ENCODE assay signal across 12 mouse cellular contexts in the genomic region with DNA sequence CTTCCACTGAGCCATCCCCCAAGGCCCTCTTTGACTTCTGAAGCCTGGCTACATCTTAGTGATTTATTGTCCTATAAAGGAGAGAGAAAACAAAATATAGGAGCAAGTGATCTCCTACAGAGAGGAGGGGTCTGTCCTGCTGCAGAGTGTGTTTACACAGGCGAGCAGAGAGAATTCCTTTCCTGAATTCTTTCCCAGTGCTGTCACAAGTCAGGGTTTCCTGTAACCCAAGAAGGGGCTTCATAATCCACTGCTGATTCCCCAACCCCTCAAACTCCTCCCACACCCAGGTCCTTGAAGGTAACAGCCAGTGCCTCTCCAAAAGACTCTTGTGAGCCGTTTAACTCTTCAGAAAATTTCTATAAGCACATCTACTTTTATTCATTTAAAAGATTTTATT.
A peak's percentile ranks its signal among the peaks of the same experiment; 100 is the strongest.
DNase-seq lines count a peak whose midpoint lies in the region; ATAC-seq and TF ChIP-seq lines count a peak whose summit lies in the region.
"Had no signal": no experiment of that assay in that cellular context is flagged by ENCODE, and none has a peak within 500 bp of the region (broad histone marks: within the 10 kb centered on the region; RNA-seq: fewer than 3 reads in every experiment).

No protein-coding gene starts in this region.

- H3K4me1 ChIP-seq in heart, postnatal 0 days (ENCODE audit: control insufficient read depth, insufficient read depth): peaks cover 4% of the 10 kb centered on the region
- peaks cover 2% of the 10 kb centered on the region; the same call in 1 of the 2 replicates for H3K4me1 ChIP-seq in lung, postnatal 0 days (ENCODE audit: insufficient read depth, low read depth, low read length)
- H3K4me1 ChIP-seq in embryonic facial prominence, embryonic 15.5 days: peaks cover 15% of the 10 kb centered on the region
- H3K4me1 ChIP-seq in stomach, embryonic 16.5 days (ENCODE audit: control insufficient read depth, insufficient read depth, low read length): peaks cover 24% of the 10 kb centered on the region

- WGBS in heart, postnatal 0 days: 27% methylated on average over 2 of the region's 2 CpGs
- WGBS in lung, postnatal 0 days: 6% methylated on average over 2 of the region's 2 CpGs
- WGBS in embryonic facial prominence, embryonic 15.5 days: 16% methylated on average over 2 of the region's 2 CpGs
- 13% methylated on average over 2 of the region's 2 CpGs for WGBS in stomach, embryonic 16.5 days

- intact Hi-C loops in heart, postnatal 10 days (cut with DNase I): no loop called here

- TF ChIP-seq CTCF in heart, postnatal 0 days (IDR thresholded peaks at IDR 0.05; ENCODE audit: low read depth): no peak
- no peak for TF ChIP-seq CTCF in lung, postnatal 0 days (IDR thresholded peaks at IDR 0.05)

- no peak overlapping the region for H3K27ac ChIP-seq in heart, postnatal 0 days (ENCODE audit: low read depth)
- H3K27ac ChIP-seq in lung, postnatal 0 days (ENCODE audit: low read length): no peak overlapping the region
- peak overlapping the region; percentile 76 for H3K27ac ChIP-seq in embryonic facial prominence, embryonic 15.5 days (replicated peaks)
- H3K27ac ChIP-seq in stomach, embryonic 16.5 days (ENCODE audit: low read length): peak overlapping the region; percentile 53

- H3K4me2 ChIP-seq in heart, postnatal 0 days (ENCODE audit: low read depth, low read length): no peak overlapping the region
- H3K4me2 ChIP-seq in lung, postnatal 0 days (replicated peaks; ENCODE audit: low read depth, low read length): no peak overlapping the region
- H3K4me2 ChIP-seq in embryonic facial prominence, embryonic 15.5 days (replicated peaks): no peak overlapping the region
- no peak overlapping the region for H3K4me2 ChIP-seq in stomach, embryonic 16.5 days (ENCODE audit: low read depth, low read length)

- no peak overlapping the region for H3K9ac ChIP-seq in heart, postnatal 0 days (replicated peaks; ENCODE audit: low read depth, low read length)
- no peak overlapping the region for H3K9ac ChIP-seq in lung, postnatal 0 days (replicated peaks; ENCODE audit: low read depth)
- H3K9ac ChIP-seq in embryonic facial prominence, embryonic 15.5 days: no peak overlapping the region
- H3K9ac ChIP-seq in stomach, embryonic 16.5 days (ENCODE audit: low read length): no peak overlapping the region

- ATAC-seq in heart, postnatal 0 days (ENCODE audit: insufficient read depth, low read depth): no peak; the same call in 1 of the 2 replicates
- no peak; the same call in 1 of the 2 replicates for ATAC-seq in lung, postnatal 0 days
- no peak for ATAC-seq in embryonic facial prominence, embryonic 15.5 days (ENCODE audit: insufficient number of reproducible peaks, low FRiP score, low TSS enrichment, low read depth)
- peak; percentile 75; the same call in 1 of the 2 replicates for ATAC-seq in stomach, embryonic 16.5 days (ENCODE audit: insufficient read depth, low FRiP score)
- ATAC-seq: forebrain, embryonic 14.5 days had no signal

- H3K27me3 ChIP-seq in heart, postnatal 0 days (ENCODE audit: control insufficient read depth, insufficient read depth, low read length): no peaks in the 10 kb centered on the region
- H3K27me3 ChIP-seq in lung, postnatal 0 days (replicated peaks; ENCODE audit: insufficient read depth, low read length): no peaks in the 10 kb centered on the region
- H3K27me3 ChIP-seq in embryonic facial prominence, embryonic 15.5 days: no peaks in the 10 kb centered on the region
- H3K27me3 ChIP-seq in stomach, embryonic 16.5 days (ENCODE audit: control insufficient read depth, insufficient read depth, low read length): no peaks in the 10 kb centered on the region

- H3K36me3 ChIP-seq in heart, postnatal 0 days (replicated peaks; ENCODE audit: control insufficient read depth, insufficient read depth, low read length): no peaks in the 10 kb centered on the region
- H3K36me3 ChIP-seq in lung, postnatal 0 days (ENCODE audit: insufficient read depth, low read length): no peaks in the 10 kb centered on the region
- no peaks in the 10 kb centered on the region for H3K36me3 ChIP-seq in embryonic facial prominence, embryonic 15.5 days
- H3K36me3 ChIP-seq in stomach, embryonic 16.5 days (ENCODE audit: control insufficient read depth, insufficient read depth, low read length): no peaks in the 10 kb centered on the region

- no peak for TF ChIP-seq EP300 in heart, postnatal 0 days (IDR thresholded peaks at IDR 0.05; ENCODE audit: low read depth)
- no peak for TF ChIP-seq EP300 in lung, postnatal 0 days (IDR thresholded peaks at IDR 0.05)

- H3K4me3 ChIP-seq in heart, postnatal 0 days (ENCODE audit: low read depth, low read length): no peak overlapping the region
- no peak overlapping the region for H3K4me3 ChIP-seq in lung, postnatal 0 days (ENCODE audit: low read depth, low read length)
- no peak overlapping the region for H3K4me3 ChIP-seq in embryonic facial prominence, embryonic 15.5 days (replicated peaks)
- no peak overlapping the region for H3K4me3 ChIP-seq in stomach, embryonic 16.5 days (replicated peaks; ENCODE audit: low read length)

- peak; percentile 50 for DNase-seq in heart, postnatal 0 days (ENCODE audit: low spot score)
- no peak for DNase-seq in heart, postnatal 10 days
- DNase-seq in lung, postnatal 0 days (ENCODE audit: low spot score): peak; percentile 35
- DNase-seq in lung, postnatal 14 days: no peak
- DNase-seq in right cerebral cortex, postnatal 36 days (ENCODE audit: low spot score in 2 of 2): no peak
- no peak for DNase-seq in layer of hippocampus, adult 8-10 months (ENCODE audit: low spot score in 2 of 2)
- DNase-seq: cerebellum, adult 9-10 months; heart, postnatal 36 days; thymus, postnatal 36 days had no signal

- no peaks in the 10 kb centered on the region for H3K9me3 ChIP-seq in heart, postnatal 0 days (replicated peaks; ENCODE audit: control insufficient read depth, low read length)
- no peaks in the 10 kb centered on the region for H3K9me3 ChIP-seq in lung, postnatal 0 days (ENCODE audit: low read length)
- H3K9me3 ChIP-seq in embryonic facial prominence, embryonic 15.5 days (replicated peaks): no peaks in the 10 kb centered on the region
- no peaks in the 10 kb centered on the region for H3K9me3 ChIP-seq in stomach, embryonic 16.5 days (replicated peaks; ENCODE audit: control insufficient read depth, low read length)

Comparison
In these comparisons a context has a peak if more than half of its experiments do, and no peak if none do; other contexts are left out.
1. DNase-seq: peak in heart, postnatal 0 days (single experiment) and lung, postnatal 0 days (single experiment); none in heart, postnatal 10 days (0 of 2), lung, postnatal 14 days (single experiment), right cerebral cortex, postnatal 36 days (0 of 2) and layer of hippocampus, adult 8-10 months (0 of 2).
2. H3K27ac ChIP-seq: peak in embryonic facial prominence, embryonic 15.5 days (single experiment) and stomach, embryonic 16.5 days (single experiment); none in heart, postnatal 0 days (single experiment) and lung, postnatal 0 days (single experiment).